Mouse (Mus musculus): ENCODE results near the gene Zdhhc11. TPM values are rescaled to one million over a fixed set of nuclear protein-coding genes. Genes with fewer than 3 reads are reported as not detected.
"Not testable (repeated sequence)": the region's sequence is repeated elsewhere in the genome, so short reads cannot be mapped to it uniquely, and the experiment has no call there.

Zdhhc11 gene
- polyA plus RNA-seq, 1 experiment from 2014 or later, result not detected

GRCm38 (mm10) chr13:73976935-73977334, 13.3 kb downstream of the Zdhhc11 start:
- no peak overlapping the region for H3K27ac ChIP-seq (ENCODE audit: low read depth)
- DNase-seq (no peak), ATAC-seq (ENCODE audit: insufficient read depth) (no peak)
- H3K4me3 ChIP-seq (ENCODE audit: low read depth, low read length), result no peak overlapping the region
- no peaks in the 10 kb centered on the region for H3K27me3 ChIP-seq (ENCODE audit: insufficient read depth, low read length)
- no peak for TF ChIP-seq CTCF (IDR thresholded peaks at IDR 0.05; ENCODE audit: low read depth)
- H3K4me2 ChIP-seq, result no peak overlapping the region
- H3K4me1 ChIP-seq (ENCODE audit: insufficient read depth), result no peaks in the 10 kb centered on the region
- H3K9ac ChIP-seq, result no peak overlapping the region
- 83% methylated on average over 5 of the region's 5 CpGs for WGBS
- no peaks in the 10 kb centered on the region for H3K36me3 ChIP-seq (ENCODE audit: insufficient read depth)
- no peaks in the 10 kb centered on the region for H3K9me3 ChIP-seq (ENCODE audit: low read depth, low read length)

GRCm38 (mm10) chr13:73990325-73990724, 26.7 kb downstream of the Zdhhc11 start:
- Histone ChIP-seq H3K27ac (ENCODE audit: low read depth) (no peak overlapping the region), H3K36me3 (ENCODE audit: insufficient read depth) (no peaks in the 10 kb centered on the region), H3K4me2 (no peak overlapping the region), H3K27me3 (ENCODE audit: insufficient read depth, low read length) (no peaks in the 10 kb centered on the region), H3K9ac (no peak overlapping the region), H3K9me3 (ENCODE audit: low read depth, low read length) (no peaks in the 10 kb centered on the region), H3K4me1 (ENCODE audit: insufficient read depth) (no peaks in the 10 kb centered on the region), H3K4me3 (ENCODE audit: low read depth, low read length) (no peak overlapping the region)
- 76% methylated on average over 5 of the region's 5 CpGs for WGBS
- DNase-seq (no peak), ATAC-seq (ENCODE audit: insufficient read depth) (no peak)
- TF ChIP-seq CTCF (IDR thresholded peaks at IDR 0.05; ENCODE audit: low read depth), result no peak

DNA sequence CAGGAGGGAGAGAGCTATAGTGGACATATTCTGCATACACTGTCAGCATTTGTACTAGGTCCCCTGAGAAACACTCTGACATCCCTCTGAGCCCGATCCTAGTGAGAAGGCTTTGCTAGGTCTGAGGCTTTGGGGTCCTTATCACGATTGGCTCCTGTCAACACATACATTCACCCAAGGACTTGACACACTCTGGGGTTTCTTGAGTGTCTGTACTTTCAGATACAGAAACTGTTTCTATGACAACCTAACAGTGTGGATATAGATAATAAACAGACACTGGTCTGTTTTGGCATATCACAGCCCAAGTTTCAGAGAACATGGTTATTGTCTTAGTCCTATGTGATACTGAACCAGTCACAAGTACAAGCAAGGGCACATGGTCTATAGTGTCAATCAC, 27.1 kb downstream of the Zdhhc11 start:
- Histone ChIP-seq H3K36me3 (ENCODE audit: insufficient read depth) (no peaks in the 10 kb centered on the region), H3K4me2 (no peak overlapping the region), H3K27ac (ENCODE audit: low read depth) (no peak overlapping the region), H3K4me1 (ENCODE audit: insufficient read depth) (no peaks in the 10 kb centered on the region), H3K4me3 (ENCODE audit: low read depth, low read length) (no peak overlapping the region), H3K9me3 (ENCODE audit: low read depth, low read length) (no peaks in the 10 kb centered on the region), H3K27me3 (ENCODE audit: insufficient read depth, low read length) (no peaks in the 10 kb centered on the region), H3K9ac (no peak overlapping the region)
- ATAC-seq (ENCODE audit: insufficient read depth) (no peak), DNase-seq (no peak)
- 36% methylated on average over 2 of the region's 2 CpGs for whole genome bisulfite sequencing
- TF ChIP-seq CTCF (IDR thresholded peaks at IDR 0.05; ENCODE audit: low read depth), result no peak

- no peak overlapping the region for H3K27ac ChIP-seq (ENCODE audit: low read depth)
- no peak for DNase-seq
- 77% methylated on average over 5 of the region's 5 CpGs for WGBS
These were observed 27.6 kb downstream of the Zdhhc11 start for GRCm38 (mm10) chr13:73991267-73991666.

GRCm38 (mm10) chr13:73996456-73996855, 32.8 kb downstream of the Zdhhc11 start:
- Histone ChIP-seq H3K4me1 (ENCODE audit: insufficient read depth) (no peaks in the 10 kb centered on the region), H3K9ac (no peak overlapping the region), H3K27ac (ENCODE audit: low read depth) (no peak overlapping the region), H3K36me3 (ENCODE audit: insufficient read depth) (no peaks in the 10 kb centered on the region), H3K9me3 (ENCODE audit: low read depth, low read length) (no peaks in the 10 kb centered on the region), H3K27me3 (ENCODE audit: insufficient read depth, low read length) (no peaks in the 10 kb centered on the region), H3K4me3 (ENCODE audit: low read depth, low read length) (no peak overlapping the region), H3K4me2 (no peak overlapping the region)
- no peak for TF ChIP-seq CTCF (IDR thresholded peaks at IDR 0.05; ENCODE audit: low read depth)
- 76% methylated on average over 4 of the region's 4 CpGs for WGBS
- no peak for ATAC-seq (ENCODE audit: insufficient read depth)
- DNase-seq, result no peak

More at GRCm38 (mm10) chr13:73991267-73991666, 27.6 kb downstream of the Zdhhc11 start:
- H3K36me3 ChIP-seq (ENCODE audit: insufficient read depth), result no peaks in the 10 kb centered on the region
- no peak for TF ChIP-seq CTCF (IDR thresholded peaks at IDR 0.05; ENCODE audit: low read depth)
- no peak overlapping the region for H3K9ac ChIP-seq
- ATAC-seq (ENCODE audit: insufficient read depth), result no peak
- H3K27me3 ChIP-seq (ENCODE audit: insufficient read depth, low read length), result no peaks in the 10 kb centered on the region
- H3K4me3 ChIP-seq (ENCODE audit: low read depth, low read length), result no peak overlapping the region
- no peak overlapping the region for H3K4me2 ChIP-seq
- H3K9me3 ChIP-seq (ENCODE audit: low read depth, low read length), result no peaks in the 10 kb centered on the region
- H3K4me1 ChIP-seq (ENCODE audit: insufficient read depth), result no peaks in the 10 kb centered on the region

DNA sequence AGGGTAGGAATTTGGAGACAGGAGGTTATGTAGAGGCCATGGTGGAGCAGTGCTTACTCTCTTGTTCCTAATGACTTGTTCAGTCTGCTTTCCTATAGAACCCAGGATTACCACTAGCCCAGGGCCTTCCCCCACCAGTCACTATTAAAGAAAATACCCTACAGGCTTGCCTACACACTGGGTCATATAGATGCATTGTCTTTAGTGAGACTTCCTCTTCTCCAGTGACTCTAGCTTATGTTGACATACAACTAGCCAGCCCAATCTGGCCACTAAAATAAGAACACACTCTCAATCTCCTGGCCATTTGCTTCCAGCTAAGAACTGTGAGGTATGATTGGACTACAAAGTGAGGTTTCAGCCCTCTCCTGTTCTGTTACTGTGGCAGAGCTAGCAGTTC, 36.9 kb downstream of the Zdhhc11 start:
- no peaks in the 10 kb centered on the region for H3K9me3 ChIP-seq (ENCODE audit: low read depth, low read length)
- no peak for ATAC-seq (ENCODE audit: insufficient read depth)
- H3K27ac ChIP-seq (ENCODE audit: low read depth), result no peak overlapping the region
- H3K36me3 ChIP-seq (ENCODE audit: insufficient read depth), result no peaks in the 10 kb centered on the region
- no peak overlapping the region for H3K4me3 ChIP-seq (ENCODE audit: low read depth, low read length)
- H3K27me3 ChIP-seq (ENCODE audit: insufficient read depth, low read length), result no peaks in the 10 kb centered on the region
- no peaks in the 10 kb centered on the region for H3K4me1 ChIP-seq (ENCODE audit: insufficient read depth)
- H3K4me2 ChIP-seq, result no peak overlapping the region
- no peak for DNase-seq
- no peak overlapping the region for H3K9ac ChIP-seq
- no peak for TF ChIP-seq CTCF (IDR thresholded peaks at IDR 0.05; ENCODE audit: low read depth)

DNA sequence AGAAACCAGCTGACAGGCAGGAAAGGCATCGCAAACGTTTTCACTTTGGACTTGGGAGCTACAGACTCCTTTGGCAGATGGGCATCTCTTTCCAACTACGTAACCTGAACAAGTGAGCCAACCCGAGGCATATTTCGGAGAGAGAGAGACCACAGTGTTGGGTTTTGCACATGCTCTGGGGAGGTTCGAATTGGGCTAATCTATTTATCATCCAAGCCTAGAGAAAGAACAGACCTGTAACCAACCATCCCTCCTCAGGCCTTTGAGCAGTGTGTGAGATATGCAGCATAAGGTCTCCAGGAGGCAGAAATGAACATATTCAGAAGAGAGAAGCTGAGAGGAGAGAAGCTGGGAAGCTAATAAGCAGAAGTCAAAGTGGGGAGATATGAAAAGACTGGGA, 37.3 kb downstream of the Zdhhc11 start:
- H3K27ac ChIP-seq (ENCODE audit: low read depth), result no peak overlapping the region
- H3K4me3 ChIP-seq (ENCODE audit: low read depth, low read length), result no peak overlapping the region
- no peaks in the 10 kb centered on the region for H3K4me1 ChIP-seq (ENCODE audit: insufficient read depth)
- WGBS, result 76% methylated on average over 6 of the region's 6 CpGs
- H3K9me3 ChIP-seq (ENCODE audit: low read depth, low read length), result no peaks in the 10 kb centered on the region
- ATAC-seq (ENCODE audit: insufficient read depth), result no peak
- H3K27me3 ChIP-seq (ENCODE audit: insufficient read depth, low read length), result no peaks in the 10 kb centered on the region
- DNase-seq, result no peak
- no peak for TF ChIP-seq CTCF (IDR thresholded peaks at IDR 0.05; ENCODE audit: low read depth)
- no peak overlapping the region for H3K9ac ChIP-seq
- no peaks in the 10 kb centered on the region for H3K36me3 ChIP-seq (ENCODE audit: insufficient read depth)
- H3K4me2 ChIP-seq, result no peak overlapping the region

GRCm38 (mm10) chr13:74001492-74001891, 37.8 kb downstream of the Zdhhc11 start:
- Histone ChIP-seq H3K9me3 (ENCODE audit: low read depth, low read length) (no peaks in the 10 kb centered on the region), H3K36me3 (ENCODE audit: insufficient read depth) (no peaks in the 10 kb centered on the region), H3K27me3 (ENCODE audit: insufficient read depth, low read length) (no peaks in the 10 kb centered on the region), H3K4me3 (ENCODE audit: low read depth, low read length) (no peak overlapping the region), H3K9ac (no peak overlapping the region), H3K4me1 (ENCODE audit: insufficient read depth) (no peaks in the 10 kb centered on the region), H3K27ac (ENCODE audit: low read depth) (no peak overlapping the region), H3K4me2 (no peak overlapping the region)
- ATAC-seq (ENCODE audit: insufficient read depth) (no peak), DNase-seq (peak; percentile 8)
- WGBS, result 43% methylated on average over 4 of the region's 4 CpGs
- TF ChIP-seq CTCF (IDR thresholded peaks at IDR 0.05; ENCODE audit: low read depth), result no peak

DNA sequence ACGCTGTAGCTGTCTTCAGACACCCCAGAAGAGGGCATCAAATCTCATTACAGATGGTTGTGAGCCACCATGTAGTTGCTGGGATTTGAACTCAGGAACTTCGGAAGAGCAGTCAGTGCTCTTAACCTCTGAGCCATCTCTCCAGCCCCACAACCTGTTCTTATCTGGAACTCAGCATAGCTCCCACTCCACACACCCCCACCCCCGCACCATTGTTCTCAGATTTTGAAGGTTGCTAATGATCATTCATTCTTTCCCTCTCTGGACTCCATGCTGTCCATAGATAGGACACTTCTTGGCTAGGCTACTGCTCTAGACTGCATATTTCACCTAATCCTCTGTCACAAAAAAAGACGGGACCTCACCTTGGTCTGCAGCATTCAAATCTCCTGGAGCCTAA, 43.2 kb downstream of the Zdhhc11 start:
- not testable (repeated sequence) for H3K9ac ChIP-seq; H3K4me3 ChIP-seq (ENCODE audit: low read depth, low read length); ATAC-seq (ENCODE audit: insufficient read depth); DNase-seq; H3K36me3 ChIP-seq (ENCODE audit: insufficient read depth); H3K9me3 ChIP-seq (ENCODE audit: low read depth, low read length); H3K4me1 ChIP-seq (ENCODE audit: insufficient read depth); H3K27ac ChIP-seq (ENCODE audit: low read depth); H3K4me2 ChIP-seq
- peaks cover 29% of the 10 kb centered on the region for H3K27me3 ChIP-seq (ENCODE audit: insufficient read depth, low read length)
- 81% methylated on average over 4 of the region's 4 CpGs for WGBS

DNA sequence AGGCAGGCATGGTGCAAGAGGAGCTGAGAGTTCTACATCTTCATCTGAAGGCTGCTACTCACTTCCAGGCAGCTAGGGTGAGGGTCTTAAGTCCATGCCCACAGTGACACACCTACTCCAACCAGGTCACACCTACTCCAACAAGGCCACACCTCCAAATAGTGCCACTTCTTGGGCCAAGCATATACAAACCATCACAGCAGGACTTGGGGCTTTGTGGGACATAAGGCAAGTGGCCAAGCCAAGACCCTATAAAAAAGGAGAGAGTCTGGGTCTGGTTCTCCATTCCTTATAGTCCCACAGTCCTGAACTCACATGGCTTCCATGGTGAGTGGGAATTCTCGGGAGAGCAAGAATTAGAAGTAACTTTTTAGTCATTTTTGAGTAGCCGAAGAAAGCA, 44.6 kb downstream of the Zdhhc11 start:
- Histone ChIP-seq H3K4me2 (0 out of 2 replicates have a peak overlapping the region, but pooled peaks have one; percentile 99), H3K27me3 (ENCODE audit: insufficient read depth, low read length) (peaks cover 29% of the 10 kb centered on the region)
- not testable (repeated sequence) for H3K9me3 ChIP-seq (ENCODE audit: low read depth, low read length); H3K4me3 ChIP-seq (ENCODE audit: low read depth, low read length); H3K9ac ChIP-seq; ATAC-seq (ENCODE audit: insufficient read depth); H3K27ac ChIP-seq (ENCODE audit: low read depth); H3K4me1 ChIP-seq (ENCODE audit: insufficient read depth); H3K36me3 ChIP-seq (ENCODE audit: insufficient read depth); DNase-seq
- WGBS, result 61% methylated on average over 2 of the region's 2 CpGs
